Mouse (Mus musculus) adrenal gland, adult 8-10 months (tissue): ENCODE results near the gene Hint3. TPM values are rescaled to one million over a fixed set of nuclear protein-coding genes. Genes with fewer than 3 reads are reported as not detected.

Source experiments
- DNase-seq: peaks from one replicate; pipeline ENCODE4 v3.0.0; 2022
- total RNA-seq, 4 experiments: library from RNA; stranded (reverse); gene quantifications; 2 replicates each; pipeline ENCODE4 v1.2.4; 2022

The Hint3 gene
- total RNA-seq, 4 experiments from 2014 or later = 42.0 to 61.2 (median 52.4) TPM

GRCm38 (mm10) chr10:30587037-30587436, 42.4 kb downstream of the Hint3 start:
- no peak for DNase-seq

GRCm38 (mm10) chr10:30585691-30586090, 43.7 kb downstream of the Hint3 start:
- no peak for DNase-seq

DNA sequence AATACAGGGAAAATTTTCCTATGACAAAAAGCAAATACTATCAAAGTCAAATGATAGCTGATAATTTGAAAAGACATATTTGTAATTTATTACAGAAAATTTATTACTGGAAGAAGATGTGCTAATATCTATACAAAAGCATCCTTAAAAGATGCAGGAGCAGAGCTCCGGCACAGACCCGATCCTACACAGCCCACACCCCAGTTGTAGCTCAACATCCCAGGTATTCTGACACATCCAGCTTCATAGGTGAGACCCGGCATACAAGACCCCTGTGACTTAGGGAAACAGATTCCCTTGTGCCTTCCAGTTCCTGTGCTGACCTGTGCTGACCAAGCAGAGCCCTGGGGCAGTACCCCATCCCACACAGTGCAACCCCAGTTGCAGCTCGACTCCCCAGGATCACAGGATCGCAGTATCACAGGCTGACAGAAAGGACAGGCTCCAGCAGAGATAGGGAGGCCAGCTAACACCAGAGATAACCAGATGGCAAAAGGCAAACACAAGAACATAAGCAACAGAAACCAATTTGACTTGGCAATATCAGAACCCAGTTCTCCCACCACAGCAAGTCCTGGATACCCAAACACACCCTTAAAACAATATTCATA, 51.7 kb downstream of the Hint3 start:
- DNase-seq = no peak

- no peak for DNase-seq
Observed at GRCm38 (mm10) chr10:30566364-30566763, 63.1 kb downstream of the Hint3 start.

DNA sequence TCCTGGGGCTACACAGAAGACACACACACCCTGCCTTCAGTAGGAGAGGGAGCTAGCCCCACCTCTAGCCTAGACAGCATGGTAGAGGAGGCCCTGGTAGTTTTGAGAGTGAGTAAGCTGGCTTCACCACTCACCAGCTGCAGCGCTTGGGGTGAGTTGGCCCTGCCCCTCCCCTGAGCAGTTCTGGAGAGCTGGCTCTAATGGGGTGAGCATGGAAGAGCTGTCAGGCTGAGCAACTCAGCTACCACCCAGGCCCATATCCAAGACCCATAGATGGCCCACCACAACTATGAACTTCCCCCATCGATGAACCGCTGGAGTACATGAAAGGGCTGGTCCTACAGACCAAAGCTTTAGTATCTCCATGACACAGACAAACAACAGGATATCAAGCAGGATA, 64.8 kb downstream of the Hint3 start:
- DNase-seq = no peak

Other genes with a start within 250 kb of the Hint3 start
- 10 to 100 TPM in 3 of 4 experiments, 1 to 10 TPM in 1; 8.0 to 14.6 (median 12.6) TPM for gene Trmt11, start 28.9 kb downstream of the Hint3 start, total RNA-seq
- gene Ncoa7, start 173.7 kb upstream of the Hint3 start, total RNA-seq = 10 to 100 TPM; 29.2 to 46.0 (median 37.0) TPM
- gene Hey2, start 213.2 kb upstream of the Hint3 start, total RNA-seq = 1 to 10 TPM; 1.5 to 2.1 (median 1.8) TPM